Mouse (Mus musculus) olfactory bulb, adult 2 months (tissue): Measurements from ENCODE around the gene Urb1. TPM values are rescaled to one million over a fixed set of nuclear protein-coding genes. Genes with fewer than 3 reads are reported as not detected.

ENCODE experiments used
- H3K27ac ChIP-seq: fragments of 200-500 bp; 2 replicates; pipeline ENCODE4 v1.5.1; 2012; ENCODE audit warnings: low read depth, low read length; ENCODE audit not compliant: insufficient read depth
- H3K4me1 ChIP-seq: fragments of 200-500 bp; 2 replicates; pipeline ENCODE4 v1.6.1; 2012; ENCODE audit warnings: low read length; ENCODE audit not compliant: control insufficient read depth, insufficient read depth
- H3K4me3 ChIP-seq: fragments of 200-500 bp; 2 replicates; pipeline ENCODE4 v1.5.1; 2012; ENCODE audit warnings: mild to moderate bottlenecking, low read depth, low read length, moderate library complexity; ENCODE audit not compliant: insufficient read depth
- CTCF ChIP-seq: fragments of 200-500 bp; IDR thresholded peaks from 2 replicates; pipeline ENCODE4 v1.5.1; 2012; ENCODE audit warnings: low read depth, mild to moderate bottlenecking, low read length, moderate library complexity; ENCODE audit not compliant: insufficient read depth
- POLR2A ChIP-seq: fragments of 200-500 bp; IDR thresholded peaks from 2 replicates; pipeline ENCODE4 v1.6.1; 2012; ENCODE audit warnings: mild to moderate bottlenecking, low read depth, low read length, moderate library complexity; ENCODE audit not compliant: insufficient read depth
- WGBS: fragments of 180-500 bp; shearing (Covaris S2); methylation state at CpG from one replicate; pipeline ENCODE4 v1.1.7; 2018; 5-methylcytosine and 5-hydroxymethylcytosine counted together
- polyA plus RNA-seq: library from polyadenylated mRNA; stranded (reverse); fragments of >200 nt; gene quantifications from 2 replicates; pipeline ENCODE4 v1.2.4, GENCODE M21; 2012; ENCODE audit warnings: low replicate concordance; ENCODE audit not compliant: missing spikeins, insufficient read depth, insufficient read length

Gene Urb1
- polyA plus RNA-seq, 1 experiment: not detected

GRCm38 (mm10) chr16:90790946-90791345 is 19.3 kb downstream of the Urb1 start:
- TF ChIP-seq POLR2A (no peak), CTCF (no peak)
- H3K4me3 ChIP-seq: no peak overlapping the region
- WGBS: 82% methylated on average over 6 of the region's 6 CpGs
- H3K4me1 ChIP-seq: no peaks in the 10 kb centered on the region; the same call in 1 of the 2 replicates
- no peak overlapping the region for H3K27ac ChIP-seq

- Histone ChIP-seq H3K4me3 (no peak overlapping the region), H3K4me1 (no peaks in the 10 kb centered on the region; the same call in 1 of the 2 replicates), H3K27ac (no peak overlapping the region)
- no peak for TF ChIP-seq POLR2A
- no peak for TF ChIP-seq CTCF
- 96% methylated on average over 6 of the region's 6 CpGs for WGBS
Measured at GRCm38 (mm10) chr16:90788580-90788979, 21.6 kb downstream of the Urb1 start.

GRCm38 (mm10) chr16:90785257-90785656 is 25.0 kb downstream of the Urb1 start:
- Histone ChIP-seq H3K27ac (no peak overlapping the region), H3K4me1 (no peaks in the 10 kb centered on the region), H3K4me3 (no peak overlapping the region)
- TF ChIP-seq POLR2A: no peak
- no peak for TF ChIP-seq CTCF
- WGBS: 92% methylated on average over 4 of the region's 4 CpGs

DNA sequence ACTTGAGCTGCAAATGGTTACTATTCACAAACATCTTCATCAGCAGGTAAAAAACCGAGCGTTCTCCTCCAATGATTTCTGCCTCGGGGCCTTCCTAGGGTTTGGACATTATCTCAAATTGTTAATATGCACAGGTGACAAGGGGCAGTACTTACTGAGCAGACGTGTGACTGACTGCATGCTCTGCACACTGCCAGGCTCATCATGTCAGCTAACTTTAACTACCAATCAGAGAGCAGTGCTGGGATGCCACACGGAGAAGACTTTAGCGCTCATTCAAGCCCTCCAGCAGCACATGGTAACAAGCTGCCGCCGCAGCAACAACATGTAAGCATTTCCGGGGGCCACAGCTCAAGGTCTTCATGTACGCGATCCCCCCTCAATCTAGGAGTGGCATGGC is 26.9 kb downstream of the Urb1 start:
- H3K27ac ChIP-seq: no peak overlapping the region
- TF ChIP-seq CTCF (no peak), POLR2A (no peak)
- 92% methylated on average over 11 of the region's 11 CpGs for WGBS
- H3K4me1 ChIP-seq: no peaks in the 10 kb centered on the region
- H3K4me3 ChIP-seq: no peak overlapping the region

DNA sequence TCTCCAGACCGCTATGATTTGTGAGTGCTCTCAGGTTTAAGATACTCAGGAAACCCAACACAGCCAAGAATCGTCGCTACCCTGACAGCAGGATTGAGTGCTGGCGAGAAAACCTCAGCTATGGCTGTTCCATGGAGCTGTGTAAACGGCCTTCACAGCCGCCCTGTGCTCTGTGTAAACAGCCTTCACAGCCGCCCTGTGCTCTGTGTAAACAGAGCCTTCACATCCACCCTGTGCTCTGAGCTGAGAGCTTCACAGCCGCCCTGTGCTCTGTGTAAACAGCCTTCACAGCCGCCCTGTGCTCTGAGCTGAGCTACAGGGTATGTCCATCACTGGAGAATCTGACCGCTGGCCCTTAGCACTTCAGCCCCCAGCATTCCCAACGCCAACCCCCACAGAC is 30.4 kb downstream of the Urb1 start:
- no peak overlapping the region for H3K4me3 ChIP-seq
- TF ChIP-seq CTCF (no peak), POLR2A (no peak)
- H3K27ac ChIP-seq: no peak overlapping the region
- H3K4me1 ChIP-seq: no peaks in the 10 kb centered on the region
- WGBS: 90% methylated on average over 11 of the region's 11 CpGs

DNA sequence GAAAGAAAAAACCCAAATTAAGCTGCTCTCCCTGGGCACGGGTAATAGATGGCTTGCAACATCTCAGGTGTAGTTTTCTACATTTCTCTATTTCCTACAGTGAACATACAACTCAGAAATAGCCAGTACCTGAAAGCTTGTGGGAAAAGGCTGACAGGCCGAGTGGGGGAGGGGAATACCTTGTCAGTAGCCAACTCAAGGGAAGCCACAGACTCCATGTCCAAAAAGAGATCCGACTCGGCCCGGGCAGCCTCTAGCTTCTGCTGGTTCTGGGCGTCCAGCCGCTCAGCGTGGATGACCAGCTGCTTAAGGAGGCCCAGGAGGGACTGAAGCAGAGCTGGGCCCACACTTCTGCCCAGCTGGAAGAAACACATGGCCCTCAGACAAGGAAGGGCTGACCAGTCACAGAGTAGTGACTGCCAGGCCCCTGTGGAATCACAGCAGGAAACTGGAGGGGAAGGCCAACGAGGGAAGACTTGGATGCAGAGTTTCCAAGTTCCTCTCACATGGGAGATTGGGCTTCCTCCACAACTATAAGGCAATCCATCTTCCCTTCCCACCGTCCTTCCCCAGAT is 34.2 kb downstream of the Urb1 start:
- no peak for TF ChIP-seq POLR2A
- TF ChIP-seq CTCF: no peak
- no peak overlapping the region for H3K27ac ChIP-seq
- 81% methylated on average over 10 of the region's 10 CpGs for WGBS
- no peaks in the 10 kb centered on the region for H3K4me1 ChIP-seq
- H3K4me3 ChIP-seq: no peak overlapping the region

GRCm38 (mm10) chr16:90774646-90775045 is 35.6 kb downstream of the Urb1 start:
- Histone ChIP-seq H3K4me1 (no peaks in the 10 kb centered on the region), H3K27ac (no peak overlapping the region), H3K4me3 (no peak overlapping the region)
- WGBS: 91% methylated on average over 6 of the region's 6 CpGs
- TF ChIP-seq POLR2A (no peak), CTCF (no peak)

DNA sequence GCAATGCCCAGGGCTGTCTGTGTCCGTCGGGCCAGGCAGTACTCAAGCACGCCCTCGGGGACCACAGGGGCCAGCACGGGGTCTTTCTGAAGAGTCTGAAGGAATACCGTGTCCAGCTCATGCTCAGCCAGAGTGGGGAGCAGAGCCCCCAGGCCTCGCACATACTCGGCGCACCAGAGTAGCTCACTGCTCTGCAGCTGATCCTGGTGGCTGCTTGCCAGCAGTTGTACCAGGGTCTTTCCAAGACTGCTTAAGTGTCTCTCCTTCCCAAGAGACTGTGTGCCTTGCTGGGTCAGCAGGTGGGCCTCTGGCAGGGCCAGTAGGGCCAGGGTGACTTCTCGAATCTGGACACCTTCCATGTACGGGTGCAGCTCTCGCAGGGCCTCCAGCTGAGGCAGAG is 36.0 kb downstream of the Urb1 start:
- no peaks in the 10 kb centered on the region for H3K4me1 ChIP-seq
- 82% methylated on average over 12 of the region's 12 CpGs for WGBS
- no peak overlapping the region for H3K4me3 ChIP-seq
- no peak overlapping the region for H3K27ac ChIP-seq
- TF ChIP-seq CTCF: no peak
- no peak for TF ChIP-seq POLR2A

GRCm38 (mm10) chr16:90766919-90767454 is 43.2 kb downstream of the Urb1 start:
- 96% methylated on average over 15 of the region's 15 CpGs for WGBS
- no peak overlapping the region for H3K4me3 ChIP-seq
- TF ChIP-seq CTCF: no peak
- TF ChIP-seq POLR2A: no peak
- no peaks in the 10 kb centered on the region for H3K4me1 ChIP-seq
- H3K27ac ChIP-seq: no peak overlapping the region
